Mouse (Mus musculus) liver, embryonic 16.5 days (tissue): ENCODE measurements around the gene Ell2. TPM values are rescaled to one million over a fixed set of nuclear protein-coding genes. Genes with fewer than 3 reads are reported as not detected.

Experiments
- ATAC-seq: fragments of 200-750 bp; cut with Nextera tagmentation; 2 replicates; pipeline ENCODE4 v1.8.0; 2017; ENCODE audit warnings: low read depth, mild to moderate bottlenecking, moderate number of reproducible peaks, moderate library complexity
- H3K27ac ChIP-seq: fragments of 300-500 bp; sonication (generic); 2 replicates; pipeline ENCODE4 v1.5.1; 2014; ENCODE audit warnings: mild to moderate bottlenecking, low read length
- H3K27me3 ChIP-seq: fragments of 300-500 bp; sonication (generic); 2 replicates; pipeline ENCODE4 v1.6.1; 2014; ENCODE audit warnings: low read depth, low read length, mixed read lengths; ENCODE audit not compliant: control insufficient read depth, insufficient read depth
- H3K36me3 ChIP-seq: fragments of 300-500 bp; sonication (generic); 2 replicates; pipeline ENCODE4 v1.6.1; 2014; ENCODE audit warnings: mild to moderate bottlenecking; ENCODE audit not compliant: control insufficient read depth, insufficient read depth
- H3K4me1 ChIP-seq: fragments of 300-500 bp; sonication (generic); 2 replicates; pipeline ENCODE4 v1.6.1; 2014; ENCODE audit warnings: low read depth, low read length, mixed read lengths; ENCODE audit not compliant: control insufficient read depth
- H3K4me2 ChIP-seq: fragments of 300-500 bp; sonication (generic); 2 replicates; pipeline ENCODE4 v1.6.1; 2014; ENCODE audit warnings: low read depth, low read length, mixed read lengths
- H3K4me3 ChIP-seq: fragments of 300-500 bp; sonication (generic); 2 replicates; pipeline ENCODE4 v1.5.1; 2014; ENCODE audit warnings: low read depth, mild to moderate bottlenecking, low read length
- H3K9ac ChIP-seq: fragments of 300-500 bp; sonication (generic); 2 replicates; pipeline ENCODE4 v1.6.1; 2014; ENCODE audit warnings: low read depth, low read length
- H3K9me3 ChIP-seq: fragments of 300-500 bp; sonication (generic); replicated peaks from 2 replicates; pipeline ENCODE4 v1.6.1; 2016; ENCODE audit warnings: low read length; ENCODE audit not compliant: control insufficient read depth
- WGBS: fragments of 180-500 bp; shearing (Covaris S2); extraction: QIAGEN DNeasy Blood & Tissue Kit; methylation state at CpG from one replicate; pipeline ENCODE4 v1.1.7; 2014; ENCODE audit not compliant: insufficient replicate concordance; 5-methylcytosine and 5-hydroxymethylcytosine counted together
- polyA plus RNA-seq: library from polyadenylated mRNA; unstranded; fragments of >200 nt; fragmentation: Nextera tagmentation; extraction: Ambion mirVana; gene quantifications from 2 replicates; pipeline ENCODE4 v1.2.1, GENCODE M21; 2015

The Ell2 gene
- polyA plus RNA-seq, 1 experiment from 2014 or later: 31.2 TPM

DNA sequence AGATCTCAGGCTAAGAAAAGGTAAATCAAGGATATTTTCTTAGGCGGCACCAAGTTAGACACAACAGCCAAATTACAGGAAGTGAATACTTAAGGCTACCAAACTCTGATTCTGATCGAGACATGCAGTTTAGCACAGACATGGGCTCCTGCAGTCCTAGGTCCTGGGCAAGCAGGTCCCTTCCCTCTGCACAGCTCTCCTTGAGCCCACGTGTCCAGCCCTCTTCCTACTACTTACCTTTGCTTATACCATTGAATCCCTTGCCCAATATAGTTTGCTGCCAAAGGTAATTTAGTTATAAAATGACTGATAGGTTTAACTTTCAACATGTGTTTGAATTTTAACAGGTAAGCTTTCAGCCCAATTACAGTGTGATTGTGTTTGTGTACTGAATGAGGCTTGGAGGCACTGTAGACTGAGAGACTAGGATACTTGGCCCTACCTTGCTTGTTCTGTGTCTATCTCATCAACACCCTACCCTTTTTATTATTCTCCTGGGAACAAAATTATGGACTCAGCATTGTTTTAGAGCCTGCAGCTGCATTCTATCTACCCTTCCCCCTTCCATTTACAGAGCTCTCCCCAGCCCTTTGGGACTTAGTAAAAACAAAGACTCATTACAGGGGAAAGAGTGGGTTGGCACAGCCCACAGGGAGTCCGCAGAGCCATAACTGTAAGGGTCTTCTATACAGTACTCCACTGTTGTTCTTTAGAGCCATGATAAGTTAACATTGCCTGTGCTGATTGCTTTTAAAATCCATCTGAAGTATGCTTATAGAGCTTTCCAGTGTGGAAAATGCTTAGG lies 20.2 kb downstream of the Ell2 start:
- H3K27me3 ChIP-seq: no peaks in the 10 kb centered on the region
- no peaks in the 10 kb centered on the region for H3K9me3 ChIP-seq
- peak overlapping the region; percentile 60 for H3K27ac ChIP-seq
- 74% methylated on average over 4 of the region's 4 CpGs for WGBS
- H3K4me3 ChIP-seq: no peak overlapping the region
- H3K4me2 ChIP-seq: no peak overlapping the region
- H3K4me1 ChIP-seq: peaks cover 47% of the 10 kb centered on the region
- H3K36me3 ChIP-seq: peaks cover 10% of the 10 kb centered on the region
- H3K9ac ChIP-seq: no peak overlapping the region
- ATAC-seq: no peak

GRCm38 (mm10) chr13:75727932-75728331 lies 21.4 kb downstream of the Ell2 start:
- H3K4me2 ChIP-seq: peak overlapping the region; percentile 27; the same call in 1 of the 2 replicates
- H3K9me3 ChIP-seq: no peaks in the 10 kb centered on the region
- 50% methylated on average over 1 of the region's 1 CpGs for WGBS
- peak overlapping the region; percentile 86 for H3K27ac ChIP-seq
- H3K36me3 ChIP-seq: peaks cover 10% of the 10 kb centered on the region
- no peaks in the 10 kb centered on the region for H3K27me3 ChIP-seq
- peaks cover 50% of the 10 kb centered on the region for H3K4me1 ChIP-seq
- H3K4me3 ChIP-seq: 0 out of 2 replicates have a peak overlapping the region, but pooled peaks have one; percentile 6
- H3K9ac ChIP-seq: 0 out of 2 replicates have a peak overlapping the region, but pooled peaks have one; percentile 33
- ATAC-seq: peak; percentile 65

DNA sequence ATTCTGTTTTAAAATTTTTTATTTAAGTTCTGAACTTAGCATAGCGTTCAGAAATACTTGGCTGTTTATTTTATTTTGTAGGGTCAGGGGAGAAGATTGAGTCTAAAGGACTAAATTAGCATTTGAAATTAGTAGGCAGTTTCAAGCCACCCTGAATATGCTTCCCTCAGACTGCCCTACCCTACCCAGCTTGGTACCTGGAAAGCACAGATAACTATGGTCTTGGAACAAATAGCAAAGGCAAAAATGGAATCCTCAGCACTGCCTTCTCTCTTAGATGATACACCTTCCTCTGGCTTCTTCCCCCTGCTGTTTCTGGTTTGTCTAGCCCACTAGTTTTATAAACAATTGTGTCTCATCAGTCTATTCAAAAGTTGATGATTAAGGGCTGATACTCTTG lies 23.3 kb downstream of the Ell2 start:
- Histone ChIP-seq H3K27me3 (no peaks in the 10 kb centered on the region), H3K36me3 (peaks cover 6% of the 10 kb centered on the region), H3K27ac (peak overlapping the region; percentile 84), H3K9ac (peak overlapping the region; percentile 22; the same call in 1 of the 2 replicates), H3K4me2 (peak overlapping the region; percentile 49), H3K4me1 (peaks cover 53% of the 10 kb centered on the region), H3K9me3 (no peaks in the 10 kb centered on the region), H3K4me3 (no peak overlapping the region)
- ATAC-seq: peak; percentile 38
- 41% methylated on average over 1 of the region's 1 CpGs for WGBS

GRCm38 (mm10) chr13:75730717-75731116 lies 24.2 kb downstream of the Ell2 start:
- Histone ChIP-seq H3K27me3 (no peaks in the 10 kb centered on the region), H3K4me3 (no peak overlapping the region), H3K4me2 (no peak overlapping the region; the same call in 1 of the 2 replicates), H3K27ac (peak overlapping the region; percentile 60; the same call in 1 of the 2 replicates), H3K36me3 (peaks cover 2% of the 10 kb centered on the region; the same call in 1 of the 2 replicates), H3K9ac (no peak overlapping the region), H3K9me3 (no peaks in the 10 kb centered on the region), H3K4me1 (peaks cover 58% of the 10 kb centered on the region)
- no peak for ATAC-seq

DNA sequence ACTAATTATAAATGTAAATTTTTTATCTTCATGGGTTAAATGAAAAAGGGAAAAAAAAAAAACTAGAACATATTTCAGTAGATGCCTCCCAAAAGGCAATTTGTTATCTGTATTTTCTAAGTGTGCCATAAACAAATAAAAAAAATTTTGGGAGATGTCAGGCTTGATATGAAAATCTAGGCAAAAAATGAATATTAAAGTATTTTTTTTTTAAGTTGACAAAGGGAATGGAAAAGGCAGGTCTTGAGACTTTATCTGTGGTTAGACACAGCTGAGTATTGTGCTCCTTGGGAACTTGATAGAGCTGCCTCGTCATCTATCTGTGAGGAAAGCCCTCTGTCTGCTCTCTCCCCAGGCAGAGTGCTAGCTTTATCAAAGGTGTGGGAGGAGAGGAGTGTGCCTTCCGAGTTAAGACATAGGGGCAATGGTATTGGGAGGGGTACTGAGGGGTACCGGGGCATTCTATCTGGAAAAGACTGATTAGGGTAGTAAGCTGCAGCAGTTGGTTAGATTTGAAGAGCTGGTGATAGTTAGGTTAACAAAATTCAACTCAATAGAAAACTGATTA lies 27.1 kb downstream of the Ell2 start:
- Histone ChIP-seq H3K36me3 (no peaks in the 10 kb centered on the region), H3K27me3 (no peaks in the 10 kb centered on the region), H3K9me3 (no peaks in the 10 kb centered on the region), H3K9ac (0 out of 2 replicates have a peak overlapping the region, but pooled peaks have one; percentile 32), H3K4me2 (peak overlapping the region; percentile 57), H3K4me1 (peaks cover 60% of the 10 kb centered on the region), H3K4me3 (peak overlapping the region; percentile 19; the same call in 1 of the 2 replicates), H3K27ac (peak overlapping the region; percentile 94)
- WGBS: 22% methylated on average over 3 of the region's 3 CpGs
- ATAC-seq: peak; percentile 98

DNA sequence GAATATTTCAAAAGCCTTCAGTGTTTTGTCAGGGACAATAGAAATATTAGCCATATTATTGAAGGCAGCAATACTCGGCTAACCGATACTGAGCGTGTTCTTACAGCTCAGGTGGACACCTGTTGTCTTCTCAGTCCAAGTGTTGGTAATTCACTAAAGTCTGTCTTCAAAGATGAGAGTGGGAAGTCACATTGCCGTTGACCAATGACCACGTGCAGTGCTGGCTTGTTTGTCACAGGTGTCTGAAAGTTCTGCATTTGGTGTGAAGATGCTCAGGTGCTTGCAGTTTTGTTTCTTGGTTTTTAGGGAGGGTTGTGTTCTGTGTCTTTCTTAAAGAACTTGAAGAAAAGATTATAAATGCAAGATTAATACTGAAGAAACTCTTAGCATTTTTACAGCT lies 27.7 kb downstream of the Ell2 start:
- Histone ChIP-seq H3K4me2 (peak overlapping the region; percentile 57), H3K9me3 (no peaks in the 10 kb centered on the region), H3K4me1 (peaks cover 62% of the 10 kb centered on the region), H3K27me3 (no peaks in the 10 kb centered on the region), H3K4me3 (peak overlapping the region; percentile 19; the same call in 1 of the 2 replicates), H3K27ac (peak overlapping the region; percentile 94), H3K9ac (peak overlapping the region; percentile 54), H3K36me3 (no peaks in the 10 kb centered on the region)
- no peak for ATAC-seq
- 38% methylated on average over 5 of the region's 5 CpGs for WGBS

DNA sequence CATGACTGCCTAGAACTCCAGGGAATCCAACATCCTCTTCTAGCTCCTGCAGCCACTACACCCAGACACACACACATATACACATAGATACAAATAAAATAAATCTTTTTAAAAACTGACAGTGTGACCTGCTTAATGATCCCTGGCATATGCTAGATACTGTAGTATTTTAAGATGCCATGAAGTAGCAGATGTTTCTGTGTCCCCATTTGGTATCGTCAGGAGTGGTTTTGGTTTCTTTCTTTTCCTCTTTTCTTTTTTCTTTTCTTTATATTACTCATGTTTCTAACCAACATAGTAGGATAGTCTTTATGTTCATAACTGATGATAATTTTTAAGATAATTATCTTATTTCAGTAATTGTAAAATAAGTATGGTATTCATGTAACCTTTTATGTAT lies 29.0 kb downstream of the Ell2 start:
- no peak for ATAC-seq
- Histone ChIP-seq H3K4me1 (peaks cover 69% of the 10 kb centered on the region), H3K9me3 (no peaks in the 10 kb centered on the region), H3K4me2 (no peak overlapping the region), H3K9ac (no peak overlapping the region), H3K4me3 (no peak overlapping the region), H3K27me3 (no peaks in the 10 kb centered on the region), H3K27ac (peak overlapping the region; percentile 5; the same call in 1 of the 2 replicates), H3K36me3 (no peaks in the 10 kb centered on the region)
- WGBS: 81% methylated on average over 1 of the region's 1 CpGs

DNA sequence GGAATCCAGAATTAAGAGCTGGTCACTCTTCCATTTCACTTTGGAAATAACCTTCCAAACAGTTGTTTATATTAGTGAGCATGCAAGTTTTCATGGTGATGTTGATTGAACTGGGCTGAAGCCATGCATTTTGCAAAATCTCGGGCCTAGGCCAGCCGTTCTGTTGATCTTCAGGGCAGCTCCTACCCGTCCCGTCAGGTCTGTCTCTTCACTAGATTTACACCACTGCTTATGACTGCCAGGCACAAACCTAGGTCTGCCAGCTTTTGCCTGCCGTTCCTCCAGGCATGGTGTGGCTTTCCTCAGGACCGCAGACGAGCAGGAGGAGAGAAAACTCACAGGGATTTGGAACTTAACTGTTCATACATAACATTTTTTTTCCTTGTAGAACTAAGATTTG lies 31.4 kb downstream of the Ell2 start:
- Histone ChIP-seq H3K4me2 (peak overlapping the region; percentile 48), H3K4me3 (no peak overlapping the region), H3K27ac (peak overlapping the region; percentile 86), H3K36me3 (no peaks in the 10 kb centered on the region), H3K9me3 (no peaks in the 10 kb centered on the region), H3K9ac (peak overlapping the region; percentile 20; the same call in 1 of the 2 replicates), H3K27me3 (no peaks in the 10 kb centered on the region), H3K4me1 (peaks cover 74% of the 10 kb centered on the region)
- no peak for ATAC-seq
- WGBS: 71% methylated on average over 7 of the region's 7 CpGs

DNA sequence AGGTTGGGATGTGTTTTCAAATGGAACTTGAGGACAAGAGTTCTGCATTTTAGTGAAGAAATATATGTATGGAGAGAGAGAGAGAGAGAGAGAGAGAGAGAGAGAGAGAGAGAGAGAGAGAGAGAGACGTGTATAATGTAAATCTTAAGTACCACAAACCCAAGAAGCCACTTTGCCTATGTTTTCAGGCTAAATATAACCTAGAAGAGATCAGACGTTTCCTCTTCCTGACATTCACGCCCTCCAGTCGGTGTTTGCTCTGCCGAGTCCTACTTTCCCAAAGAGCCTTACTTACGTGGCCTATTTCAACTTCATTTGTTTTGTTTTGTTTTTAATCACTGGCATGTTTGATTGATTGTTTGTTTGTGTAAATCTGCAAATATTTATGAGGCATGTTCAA lies 32.0 kb downstream of the Ell2 start:
- Histone ChIP-seq H3K36me3 (no peaks in the 10 kb centered on the region), H3K4me2 (peak overlapping the region; percentile 48), H3K9me3 (no peaks in the 10 kb centered on the region), H3K27ac (peak overlapping the region; percentile 86), H3K4me1 (peaks cover 73% of the 10 kb centered on the region), H3K4me3 (no peak overlapping the region), H3K9ac (peak overlapping the region; percentile 50), H3K27me3 (no peaks in the 10 kb centered on the region)
- no peak for ATAC-seq
- WGBS: 8% methylated on average over 6 of the region's 6 CpGs
